Comparison of ENCODE assay signal across 3 mouse cellular contexts in the genomic region with DNA sequence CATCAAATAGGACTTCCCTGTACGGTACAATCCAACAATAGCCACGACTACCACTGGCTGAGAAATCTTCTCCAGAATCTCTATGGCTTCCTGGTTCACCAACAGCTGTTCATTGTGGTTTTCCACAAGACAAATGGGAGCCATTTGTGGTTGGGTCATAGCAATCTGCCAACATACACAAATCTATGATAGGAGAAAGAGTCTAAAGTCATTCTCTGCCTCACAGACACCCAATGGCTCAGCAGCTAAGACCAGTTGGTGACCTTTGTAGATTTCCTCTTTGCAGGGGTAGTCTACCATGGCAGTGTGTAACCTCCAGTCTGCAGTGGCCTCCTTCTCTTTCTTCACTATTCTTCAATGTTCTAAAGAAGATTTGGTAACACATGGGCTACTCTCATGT. TPM values are rescaled to one million over a fixed set of nuclear protein-coding genes. Genes with fewer than 3 reads are reported as not detected.
"Had no signal": no experiment of that assay in that cellular context is flagged by ENCODE, and none has a peak within 500 bp of the region (broad histone marks: within the 10 kb centered on the region; RNA-seq: fewer than 3 reads in every experiment).

No protein-coding gene starts in this region.

RNA-seq across cellular contexts. Expression of a gene that starts 33.7 kb away (rescaled TPM):
- total RNA-seq: layer of hippocampus, postnatal 25 days; layer of hippocampus, postnatal 36 days; left cerebral cortex, adult 2 months had no signal
